Mouse (Mus musculus) adrenal gland, postnatal 25 days (tissue): ENCODE results near the gene Galnt10. TPM values are rescaled to one million over a fixed set of nuclear protein-coding genes. Genes with fewer than 3 reads are reported as not detected.

Experiments
- DNase-seq: peaks from one replicate; pipeline ENCODE4 v3.0.0; 2021; ENCODE audit warnings: mixed read lengths
- total RNA-seq: library from RNA; stranded (reverse); gene quantifications from 2 replicates; pipeline ENCODE4 v1.2.3, GENCODE M21; 2021

The Galnt10 gene
- total RNA-seq, 1 experiment from 2014 or later, result 55.6 TPM

GRCm38 (mm10) chr11:57658214-57658613 is 13.0 kb downstream of the Galnt10 start:
- DNase-seq, result no peak

GRCm38 (mm10) chr11:57658751-57659150 is 13.5 kb downstream of the Galnt10 start:
- no peak for DNase-seq

GRCm38 (mm10) chr11:57660156-57660555 is 14.9 kb downstream of the Galnt10 start:
- DNase-seq, result no peak

GRCm38 (mm10) chr11:57660814-57661213 is 15.6 kb downstream of the Galnt10 start:
- DNase-seq, result no peak

- DNase-seq, result no peak
Observed at GRCm38 (mm10) chr11:57661492-57662229, 16.4 kb downstream of the Galnt10 start.

- DNase-seq, result no peak
Observed at GRCm38 (mm10) chr11:57662231-57662630, 17.0 kb downstream of the Galnt10 start.

GRCm38 (mm10) chr11:57663271-57663670 is 18.0 kb downstream of the Galnt10 start:
- no peak for DNase-seq

- DNase-seq, result no peak
Observed at GRCm38 (mm10) chr11:57664741-57665140, 19.5 kb downstream of the Galnt10 start.

- no peak for DNase-seq
Observed at GRCm38 (mm10) chr11:57668271-57668670, 23.0 kb downstream of the Galnt10 start.

- no peak for DNase-seq
Observed at GRCm38 (mm10) chr11:57669522-57669921, 24.3 kb downstream of the Galnt10 start.

GRCm38 (mm10) chr11:57671120-57671697 is 26.0 kb downstream of the Galnt10 start:
- DNase-seq, result no peak

GRCm38 (mm10) chr11:57671797-57672196 is 26.6 kb downstream of the Galnt10 start:
- DNase-seq, result no peak

GRCm38 (mm10) chr11:57672995-57673394 is 27.8 kb downstream of the Galnt10 start:
- DNase-seq, result peak; percentile 38

GRCm38 (mm10) chr11:57673977-57674687 is 28.9 kb downstream of the Galnt10 start:
- DNase-seq, result no peak

GRCm38 (mm10) chr11:57677261-57677660 is 32.0 kb downstream of the Galnt10 start:
- no peak for DNase-seq

GRCm38 (mm10) chr11:57682589-57682988 is 37.3 kb downstream of the Galnt10 start:
- no peak for DNase-seq

GRCm38 (mm10) chr11:57683125-57683524 is 37.9 kb downstream of the Galnt10 start:
- no peak for DNase-seq

- DNase-seq, result peak; percentile 43
Observed at GRCm38 (mm10) chr11:57683931-57684330, 38.7 kb downstream of the Galnt10 start.

GRCm38 (mm10) chr11:57684891-57685290 is 39.6 kb downstream of the Galnt10 start:
- DNase-seq, result no peak

GRCm38 (mm10) chr11:57685689-57686454 is 40.6 kb downstream of the Galnt10 start:
- no peak for DNase-seq

- no peak for DNase-seq
Observed at GRCm38 (mm10) chr11:57686797-57687196, 41.6 kb downstream of the Galnt10 start.

- DNase-seq, result no peak
Observed at GRCm38 (mm10) chr11:57687258-57687657, 42.0 kb downstream of the Galnt10 start.
